Mouse (Mus musculus) CH12.LX (cell line): Measurements from ENCODE around the gene Fam227a. TPM values are rescaled to one million over a fixed set of nuclear protein-coding genes. Genes with fewer than 3 reads are reported as not detected.

Experiments
- DNase-seq: peaks from one replicate; pipeline ENCODE4 v3.0.0-alpha.2; 2013; ENCODE audit errors: extremely low read depth
- H3K27ac ChIP-seq: 2 replicates; pipeline ENCODE4 v1.5.1; 2012; ENCODE audit warnings: low read depth, mild to moderate bottlenecking, control low read depth, moderate library complexity; ENCODE audit not compliant: insufficient read depth
- H3K27me3 ChIP-seq: replicated peaks from 2 replicates; pipeline ENCODE3; 2012; ENCODE audit warnings: inconsistent platforms
- H3K36me3 ChIP-seq, 2 experiments: replicated peaks in 1 of 2; 2 replicates each; pipeline versions ENCODE3 to v1.6.1; 2012; ENCODE audit warnings: inconsistent platforms in 1 of 2, low read length in 1 of 2, mild to moderate bottlenecking in 1 of 2, mixed read lengths in 1 of 2, moderate library complexity in 1 of 2; ENCODE audit not compliant: control insufficient read depth in 1 of 2, insufficient read depth in 1 of 2
- H3K4me1 ChIP-seq, 2 experiments: 2 replicates each; pipeline ENCODE4 v1.6.1; 2012; ENCODE audit warnings: inconsistent platforms in 1 of 2, moderate library complexity in 1 of 2; ENCODE audit not compliant: insufficient read depth in 2 of 2, control insufficient read depth in 1 of 2
- H3K4me2 ChIP-seq: 2 replicates; pipeline ENCODE4 v1.6.1; 2012; ENCODE audit warnings: low read depth, mild to moderate bottlenecking, control low read depth; ENCODE audit not compliant: poor library complexity, insufficient read depth, severe bottlenecking
- H3K4me3 ChIP-seq, 3 experiments: fragments of 150-350 bp in 1 of 3; sonication (generic) in 1 of 3; replicated peaks in 1 of 3; 2 replicates each; pipeline versions ENCODE3 to v1.5.1; 2011 to 2012; ENCODE audit warnings: low read depth in 2 of 3, low read length in 2 of 3, mild to moderate bottlenecking in 2 of 3, moderate library complexity in 2 of 3, control low read depth in 1 of 3, improper control_type of control experiment in 1 of 3, inconsistent platforms in 1 of 3, mixed read lengths in 1 of 3; ENCODE audit not compliant: poor library complexity in 1 of 3
- H3K79me2 ChIP-seq: replicated peaks from 2 replicates; pipeline ENCODE4 v1.6.1; 2012; ENCODE audit warnings: mild to moderate bottlenecking, moderate library complexity; ENCODE audit not compliant: control insufficient read depth, poor library complexity, insufficient read depth, severe bottlenecking; ENCODE audit errors: extremely low read depth
- H3K9ac ChIP-seq: 2 replicates; pipeline ENCODE4 v1.6.1; 2012; ENCODE audit warnings: low read depth, mild to moderate bottlenecking, control low read depth, moderate library complexity; ENCODE audit not compliant: insufficient read depth
- H3K9me3 ChIP-seq: replicated peaks from 2 replicates; pipeline ENCODE3; 2012; ENCODE audit warnings: low read length, inconsistent platforms, mixed read lengths
- BHLHE40 ChIP-seq: IDR thresholded peaks from 2 replicates; pipeline ENCODE4 v1.6.1; 2011; ENCODE audit warnings: mild to moderate bottlenecking, low read depth, low read length, improper control_type of control experiment
- CHD1 ChIP-seq: IDR thresholded peaks from 2 replicates; pipeline ENCODE4 v1.6.1; 2012; ENCODE audit warnings: low read depth, low read length, improper control_type of control experiment, inconsistent platforms
- CTCF ChIP-seq, 2 experiments: IDR thresholded peaks in 1 of 2; conservative IDR thresholded peaks in 1 of 2; 2 replicates each; pipeline ENCODE4 v1.5.1; 2011 to 2012; ENCODE audit warnings: low read depth in 2 of 2, low read length in 2 of 2, improper control_type of control experiment in 1 of 2, inconsistent platforms in 1 of 2, mild to moderate bottlenecking in 1 of 2, moderate library complexity in 1 of 2
- ELF1 ChIP-seq: IDR thresholded peaks from 2 replicates; pipeline ENCODE4 v1.6.1; 2014; ENCODE audit warnings: low read depth, mild to moderate bottlenecking, inconsistent platforms, low read length, improper control_type of control experiment
- ETS1 ChIP-seq: conservative IDR thresholded peaks from 2 replicates; pipeline ENCODE4 v1.6.1; 2012; ENCODE audit warnings: low read depth, mild to moderate bottlenecking, inconsistent platforms, low read length, improper control_type of control experiment, moderate library complexity
- GABPA ChIP-seq: IDR thresholded peaks from 2 replicates; pipeline ENCODE4 v1.6.1; 2012; ENCODE audit warnings: low read depth, low read length, improper control_type of control experiment, inconsistent platforms; ENCODE audit not compliant: insufficient replicate concordance
- HCFC1 ChIP-seq: IDR thresholded peaks from 2 replicates; pipeline ENCODE4 v1.6.1; 2012; ENCODE audit warnings: low read depth, mild to moderate bottlenecking, inconsistent platforms, low read length, improper control_type of control experiment
- JUN ChIP-seq: IDR thresholded peaks from 2 replicates; pipeline ENCODE4 v1.6.1; 2011; ENCODE audit warnings: low read depth, mild to moderate bottlenecking, low read length, improper control_type of control experiment, moderate library complexity; ENCODE audit not compliant: insufficient read depth
- JUND ChIP-seq: conservative IDR thresholded peaks from 2 replicates; pipeline ENCODE4 v1.6.1; 2011; ENCODE audit warnings: low read depth, low read length, improper control_type of control experiment
- MAX ChIP-seq: IDR thresholded peaks from 2 replicates; pipeline ENCODE4 v1.6.1; 2011; ENCODE audit warnings: low read length, improper control_type of control experiment
- MAZ ChIP-seq: IDR thresholded peaks from 2 replicates; pipeline ENCODE4 v1.6.1; 2012; ENCODE audit warnings: low read depth, mild to moderate bottlenecking, inconsistent platforms, low read length, improper control_type of control experiment, moderate library complexity
- MXI1 ChIP-seq: IDR thresholded peaks from 2 replicates; pipeline ENCODE4 v1.6.1; 2011; ENCODE audit warnings: mild to moderate bottlenecking, low read depth, low read length, improper control_type of control experiment
- MYC ChIP-seq: IDR thresholded peaks from 2 replicates; pipeline ENCODE4 v1.6.1; 2011; ENCODE audit warnings: low read depth, mild to moderate bottlenecking, improper control_type of control experiment, low read length
- NELFE ChIP-seq: IDR thresholded peaks from 2 replicates; pipeline ENCODE4 v1.6.1; 2011; ENCODE audit warnings: low read depth, low read length, improper control_type of control experiment
- NRF1 ChIP-seq: IDR thresholded peaks from 2 replicates; pipeline ENCODE4 v1.6.1; 2014; ENCODE audit warnings: low read depth, mild to moderate bottlenecking, inconsistent platforms, low read length, improper control_type of control experiment, moderate library complexity
- POLR2A ChIP-seq: IDR thresholded peaks from 2 replicates; pipeline ENCODE4 v1.6.1; 2011; ENCODE audit warnings: low read depth, mild to moderate bottlenecking, improper control_type of control experiment, low read length
- POLR2AphosphoS2 ChIP-seq: IDR thresholded peaks from 2 replicates; pipeline ENCODE4 v1.6.1; 2011; ENCODE audit warnings: low read depth, low read length, improper control_type of control experiment
- RAD21 ChIP-seq: IDR thresholded peaks from 2 replicates; pipeline ENCODE4 v1.6.1; 2011; ENCODE audit warnings: low read depth, mild to moderate bottlenecking, low read length, improper control_type of control experiment, moderate library complexity
- RCOR1 ChIP-seq: conservative IDR thresholded peaks from 2 replicates; pipeline ENCODE4 v1.6.1; 2012; ENCODE audit warnings: low read depth, mild to moderate bottlenecking, inconsistent platforms, low read length, improper control_type of control experiment
- SIN3A ChIP-seq: IDR thresholded peaks from 2 replicates; pipeline ENCODE4 v1.6.1; 2012; ENCODE audit warnings: low read length, improper control_type of control experiment, inconsistent platforms
- SMC3 ChIP-seq: IDR thresholded peaks from 2 replicates; pipeline ENCODE4 v1.6.1; 2011; ENCODE audit warnings: low read depth, low read length, improper control_type of control experiment
- TBP ChIP-seq: conservative IDR thresholded peaks from 2 replicates; pipeline ENCODE4 v1.6.1; 2011; ENCODE audit warnings: low read depth, low read length, improper control_type of control experiment
- TCF12 ChIP-seq: IDR thresholded peaks from 2 replicates; pipeline ENCODE4 v1.6.1; 2014; ENCODE audit warnings: low read depth, mild to moderate bottlenecking, inconsistent platforms, low read length, improper control_type of control experiment
- UBTF ChIP-seq: IDR thresholded peaks from 2 replicates; pipeline ENCODE4 v1.6.1; 2012; ENCODE audit warnings: low read depth, mild to moderate bottlenecking, inconsistent platforms, low read length, improper control_type of control experiment, moderate library complexity
- USF1 ChIP-seq: IDR thresholded peaks from 2 replicates; pipeline ENCODE4 v1.6.1; 2014; ENCODE audit warnings: low read depth, mild to moderate bottlenecking, inconsistent platforms, low read length, improper control_type of control experiment
- ZMIZ1 ChIP-seq: IDR thresholded peaks from 2 replicates; pipeline ENCODE4 v1.6.1; 2012; ENCODE audit warnings: low read depth, mild to moderate bottlenecking, inconsistent platforms, low read length, improper control_type of control experiment
- ZNF384 ChIP-seq: IDR thresholded peaks from 2 replicates; pipeline ENCODE4 v1.6.1; 2012; ENCODE audit warnings: low read depth, low read length, improper control_type of control experiment, inconsistent platforms
- dilution Hi-C: fragments of 300-500 bp; cut with MboI; formaldehyde crosslinking; loops from 2 replicates; pipeline ENCODE4 v1.14.3; 2020; ENCODE audit warnings: low sequenced_read_pairs; ENCODE audit not compliant: extremely low pct_unique_long_range_greater_than_20kb, extremely low pct_ligation_motif_present
- in situ Hi-C: fragments of 300-500 bp; cut with MboI; formaldehyde crosslinking; loops from 3 replicates; pipeline ENCODE4 v1.14.3; 2019; ENCODE audit warnings: low sequenced_read_pairs, low pct_ligation_motif_present, low pct_unique_long_range_greater_than_20kb, mixed read lengths
- polyA plus RNA-seq: library from polyadenylated mRNA; unstranded; fragments of >175 nt; gene quantifications from 2 replicates; pipeline ENCODE4 v1.2.1, GENCODE M21; 2012; ENCODE audit warnings: low read depth; ENCODE audit not compliant: insufficient read length
- total RNA-seq, 2 experiments: library from RNA; depleted of rRNA; stranded (reverse); fragments of 300-350 nt in 1 of 2; fragments of >200 nt in 1 of 2; gene quantifications; 2 replicates each; pipeline ENCODE4 v1.2.3; 2012 to 2014

Fam227a gene
- total RNA-seq (2012; rRNA removed), result 0.34 and 0.42 TPM in 2 replicates
- 0.12 and 0.48 TPM in 2 replicates for total RNA-seq (2014; rRNA removed)
- 0.20 and 0.31 TPM in 2 replicates for polyA plus RNA-seq

GRCm38 (mm10) chr15:79658531-79659375, at the start of gene Fam227a, which contains the start of gene Cby1:
Gene Fam227a, minus strand, starts transcription at chr15:79658956.
Gene Cby1, plus strand, starts transcription at chr15:79659199.
- H3K4me1 ChIP-seq, result peaks cover under 1 to 11% of the 10 kb centered on the region in 2 experiments; a peak in 3 of 4 replicates
- peaks cover 5 to 16% of the 10 kb centered on the region in 2 experiments for H3K36me3 ChIP-seq
- no peaks in the 10 kb centered on the region for H3K79me2 ChIP-seq
- H3K9ac ChIP-seq, result peak within 1 kb of the TSS; percentile 50
- H3K4me3 ChIP-seq, result peak within 1 kb of the TSS; percentile 67 to 87 (median 78)
- peak within 1 kb of the TSS; percentile 48; the same call in 1 of the 2 replicates for H3K27ac ChIP-seq
- dilution Hi-C loops (no loop called here), in situ Hi-C loops (no loop called here)
- peak; percentile 75; the same call in 1 of the 2 replicates for TF ChIP-seq POLR2A
- peak; percentile 95 for TF ChIP-seq SIN3A
- no peak for TF ChIP-seq JUN
- TF ChIP-seq GABPA, result no peak
- TF ChIP-seq CHD1, result peak; percentile 99
- no peak for TF ChIP-seq MYC
- peak; percentile 53; the same call in 1 of the 2 replicates for TF ChIP-seq ZMIZ1
- TF ChIP-seq UBTF, result no peak
- TF ChIP-seq RAD21, result no peak
- TF ChIP-seq MAX, result no peak; the same call in 1 of the 2 replicates
- TF ChIP-seq MXI1, result peak; percentile 72; the same call in 1 of the 2 replicates
- no peak for TF ChIP-seq POLR2AphosphoS2
- no peak for TF ChIP-seq USF1
- no peak for TF ChIP-seq JUND
- TF ChIP-seq ETS1, result no peak
- TF ChIP-seq NELFE, result peak; percentile 66
- TF ChIP-seq TCF12, result peak; percentile 77
- TF ChIP-seq MAZ, result no peak
- peak; percentile 60 for TF ChIP-seq HCFC1
- no peak for TF ChIP-seq CTCF (conservative IDR thresholded peaks at IDR 0.05 in 1 of 2, IDR thresholded peaks at IDR 0.05 in 1 of 2; ENCODE audit: low read depth in 2 of 2, low read length in 2 of 2)
- TF ChIP-seq ZNF384, result no peak
- TF ChIP-seq SMC3, result no peak
- TF ChIP-seq BHLHE40, result no peak
- peak; percentile 100 for TF ChIP-seq NRF1
- TF ChIP-seq ELF1, result 0 out of 2 replicates have a peak, but pooled peaks have one; percentile 13
- no peak for TF ChIP-seq RCOR1
- 0 out of 2 replicates have a peak, but pooled peaks have one; percentile 14 for TF ChIP-seq TBP
- DNase-seq, result peak; percentile 87
- H3K4me2 ChIP-seq, result peak within 1 kb of the TSS; percentile 86
- H3K27me3 ChIP-seq, result no peaks in the 10 kb centered on the region
- peaks cover 7% of the 10 kb centered on the region for H3K9me3 ChIP-seq
